Mouse (Mus musculus) midbrain, embryonic 15.5 days (tissue): ENCODE measurements at regions not wholly inside any gene's neighbourhood (a gene's known extent, or its start where the extent isn't known, plus 50 kb on each side); places are given as distances from the start of the nearest gene placed in this dataset.

Source experiments
- ATAC-seq: fragments of 200-750 bp; cut with Nextera tagmentation; replicated peaks from 2 replicates; pipeline ENCODE4 v1.8.0; 2017; ENCODE audit warnings: moderate TSS enrichment
- H3K27ac ChIP-seq: fragments of 300-500 bp; sonication (generic); 2 replicates; pipeline ENCODE4 v1.5.1; 2015; ENCODE audit warnings: mild to moderate bottlenecking, inconsistent platforms
- H3K27me3 ChIP-seq: fragments of 300-500 bp; sonication (generic); replicated peaks from 2 replicates; pipeline ENCODE4 v1.6.1; 2015; ENCODE audit warnings: inconsistent platforms
- H3K36me3 ChIP-seq: fragments of 300-500 bp; sonication (generic); replicated peaks from 2 replicates; pipeline ENCODE4 v1.6.1; 2015; ENCODE audit warnings: inconsistent platforms
- H3K4me1 ChIP-seq: fragments of 300-500 bp; sonication (generic); 2 replicates; pipeline ENCODE4 v1.6.1; 2015; ENCODE audit warnings: inconsistent platforms
- H3K4me2 ChIP-seq: fragments of 300-500 bp; sonication (generic); 2 replicates; pipeline ENCODE4 v1.6.1; 2015; ENCODE audit warnings: inconsistent platforms, mild to moderate bottlenecking, moderate library complexity
- H3K4me3 ChIP-seq: fragments of 300-500 bp; sonication (generic); 2 replicates; pipeline ENCODE4 v1.5.1; 2015; ENCODE audit warnings: mild to moderate bottlenecking, inconsistent platforms
- H3K9ac ChIP-seq: fragments of 300-500 bp; sonication (generic); 2 replicates; pipeline ENCODE4 v1.6.1; 2015; ENCODE audit warnings: mild to moderate bottlenecking, inconsistent platforms
- H3K9me3 ChIP-seq: fragments of 300-500 bp; sonication (generic); 2 replicates; pipeline ENCODE4 v1.6.1; 2016; ENCODE audit warnings: inconsistent platforms
- WGBS: fragments of 180-500 bp; shearing (Covaris S2); methylation state at CpG from one replicate; pipeline ENCODE4 v1.1.7; 2015; ENCODE audit warnings: mixed read lengths; 5-methylcytosine and 5-hydroxymethylcytosine counted together

DNA sequence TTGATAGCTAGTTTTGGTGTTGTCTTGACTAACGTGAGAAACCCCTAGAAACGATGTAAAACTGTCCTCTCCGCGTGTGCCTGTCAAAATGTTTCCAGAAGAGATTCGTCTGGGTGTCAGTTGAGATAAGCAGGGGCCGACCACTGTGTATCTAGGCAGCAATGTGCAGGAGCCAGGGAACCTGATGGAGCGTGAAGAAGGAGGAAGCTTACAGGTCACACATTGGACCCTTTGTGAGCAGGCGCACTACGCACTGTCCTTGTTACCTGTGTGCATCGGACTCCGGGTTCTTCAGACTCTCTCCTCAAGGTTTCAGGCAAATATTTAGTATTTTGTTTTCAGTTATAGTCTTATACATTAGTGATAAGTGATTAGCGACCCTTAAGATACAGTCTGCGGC is 59.5 kb upstream of the Slc35b3 start:
- H3K4me3 ChIP-seq = no peak overlapping the region
- H3K27me3 ChIP-seq = no peaks in the 10 kb centered on the region
- H3K27ac ChIP-seq = no peak overlapping the region
- no peak overlapping the region for H3K9ac ChIP-seq
- no peak overlapping the region for H3K4me2 ChIP-seq
- no peak for ATAC-seq
- H3K9me3 ChIP-seq = no peaks in the 10 kb centered on the region
- WGBS = 85% methylated on average over 13 of the region's 13 CpGs
- no peaks in the 10 kb centered on the region for H3K36me3 ChIP-seq
- no peaks in the 10 kb centered on the region for H3K4me1 ChIP-seq

DNA sequence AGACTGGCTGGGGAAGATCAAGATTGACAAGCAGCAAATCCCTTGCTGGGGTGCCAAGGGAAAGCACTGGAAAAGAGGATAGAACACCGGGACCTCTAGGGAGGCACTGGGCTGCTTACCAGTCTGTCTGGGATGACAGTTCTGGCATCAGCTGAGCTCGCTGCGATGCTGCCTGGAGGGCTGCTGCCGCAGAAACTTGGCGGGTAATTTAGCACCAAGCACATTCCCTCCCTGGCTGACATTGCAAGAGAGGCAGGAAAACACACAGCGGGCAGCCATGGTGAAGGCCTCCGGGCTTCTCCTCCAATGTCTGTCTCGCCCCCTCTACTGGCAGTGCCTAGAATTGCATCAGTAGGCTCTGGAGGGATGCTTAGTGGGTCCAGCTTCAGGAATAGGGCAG is 51.0 kb upstream of the Slc35b3 start:
- Histone ChIP-seq H3K27ac (no peak overlapping the region), H3K4me1 (peaks cover 4% of the 10 kb centered on the region; the same call in 1 of the 2 replicates), H3K9ac (no peak overlapping the region), H3K4me3 (peak overlapping the region; percentile 13; the same call in 1 of the 2 replicates), H3K4me2 (peak overlapping the region; percentile 39), H3K36me3 (no peaks in the 10 kb centered on the region), H3K27me3 (no peaks in the 10 kb centered on the region), H3K9me3 (no peaks in the 10 kb centered on the region)
- peak; percentile 77 for ATAC-seq
- 5% methylated on average over 8 of the region's 8 CpGs for WGBS
